Mouse (Mus musculus): Measurements from ENCODE around the gene Usp13. TPM values are rescaled to one million over a fixed set of nuclear protein-coding genes. Genes with fewer than 3 reads are reported as not detected.

Gene Usp13
- polyA plus RNA-seq, 1 experiment: 0.11 TPM

GRCm38 (mm10) chr3:32979238-32979637 lies 161.9 kb downstream of the Usp13 start:
- Histone ChIP-seq H3K4me3 (ENCODE audit: control insufficient read depth, low read depth, low read length) (no peak overlapping the region), H3K27me3 (ENCODE audit: control insufficient read depth, insufficient read depth, low read length) (no peaks in the 10 kb centered on the region), H3K4me1 (ENCODE audit: control insufficient read depth, insufficient read depth, low read length) (no peaks in the 10 kb centered on the region), H3K36me3 (ENCODE audit: control insufficient read depth, insufficient read depth, low read length) (no peaks in the 10 kb centered on the region), H3K27ac (ENCODE audit: control insufficient read depth, insufficient read depth, low read depth, low read length) (no peak overlapping the region)
- TF ChIP-seq CTCF (IDR thresholded peaks at IDR 0.05; ENCODE audit: control insufficient read depth, insufficient read depth, insufficient replicate concordance, low read depth, low read length) (no peak), POLR2A (IDR thresholded peaks at IDR 0.05; ENCODE audit: control insufficient read depth, low read depth, low read length) (no peak)

DNA sequence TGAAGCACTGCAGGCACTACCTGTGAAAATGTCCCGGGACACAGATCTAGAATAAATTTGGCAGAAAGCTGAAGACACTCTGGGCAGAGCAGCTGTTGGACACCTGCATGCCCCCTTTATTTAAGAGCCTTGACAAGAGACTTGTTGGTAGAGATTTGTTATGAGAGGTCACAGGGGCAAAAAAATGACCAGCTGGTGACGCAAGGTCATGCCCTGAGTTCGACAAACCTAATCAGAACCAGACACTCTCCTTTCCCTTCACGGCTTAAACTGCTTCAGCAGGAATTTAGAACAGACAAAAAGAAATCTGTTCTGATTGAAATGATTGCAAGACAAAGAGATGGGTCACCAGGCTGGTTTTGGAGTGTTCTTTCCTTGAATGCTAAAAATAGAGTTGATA lies 162.6 kb downstream of the Usp13 start:
- no peak overlapping the region for H3K27ac ChIP-seq (ENCODE audit: control insufficient read depth, insufficient read depth, low read depth, low read length)
- TF ChIP-seq POLR2A (IDR thresholded peaks at IDR 0.05; ENCODE audit: control insufficient read depth, low read depth, low read length) (no peak), CTCF (IDR thresholded peaks at IDR 0.05; ENCODE audit: control insufficient read depth, insufficient read depth, insufficient replicate concordance, low read depth, low read length) (no peak)
- H3K27me3 ChIP-seq (ENCODE audit: control insufficient read depth, insufficient read depth, low read length): no peaks in the 10 kb centered on the region

GRCm38 (mm10) chr3:32985141-32985540 lies 167.8 kb downstream of the Usp13 start:
- H3K27me3 ChIP-seq (ENCODE audit: control insufficient read depth, insufficient read depth, low read length): no peaks in the 10 kb centered on the region
- peak overlapping the region; percentile 49 for H3K4me3 ChIP-seq (ENCODE audit: control insufficient read depth, low read depth, low read length)
- TF ChIP-seq POLR2A (IDR thresholded peaks at IDR 0.05; ENCODE audit: control insufficient read depth, low read depth, low read length) (no peak), CTCF (IDR thresholded peaks at IDR 0.05; ENCODE audit: control insufficient read depth, insufficient read depth, insufficient replicate concordance, low read depth, low read length) (no peak)

More for the DNA sequence above, 162.6 kb downstream of the Usp13 start:
- H3K4me1 ChIP-seq (ENCODE audit: control insufficient read depth, insufficient read depth, low read length): no peaks in the 10 kb centered on the region
- no peak overlapping the region for H3K4me3 ChIP-seq (ENCODE audit: control insufficient read depth, low read depth, low read length)
- no peaks in the 10 kb centered on the region for H3K36me3 ChIP-seq (ENCODE audit: control insufficient read depth, insufficient read depth, low read length)

More at GRCm38 (mm10) chr3:32985141-32985540, 167.8 kb downstream of the Usp13 start:
- Histone ChIP-seq H3K4me1 (ENCODE audit: control insufficient read depth, insufficient read depth, low read length) (no peaks in the 10 kb centered on the region), H3K36me3 (ENCODE audit: control insufficient read depth, insufficient read depth, low read length) (no peaks in the 10 kb centered on the region), H3K27ac (ENCODE audit: control insufficient read depth, insufficient read depth, low read depth, low read length) (no peak overlapping the region)

Other genes with a start within 250 kb of the Usp13 start
- gene Gnb4, start 201.0 kb upstream of the Usp13 start, polyA plus RNA-seq (2012; rRNA removed): 1.9 and 2.8 TPM in 2 replicates
- gene Actl6a, start 111.2 kb upstream of the Usp13 start, polyA plus RNA-seq (2012; rRNA removed): 55.2 and 55.4 TPM in 2 replicates
- gene Ndufb5, start 80.6 kb upstream of the Usp13 start, polyA plus RNA-seq (2012; rRNA removed): 260 and 272 TPM in 2 replicates
- 15.0 and 18.8 TPM in 2 replicates for gene Mrpl47, start 79.9 kb upstream of the Usp13 start, polyA plus RNA-seq (2012; rRNA removed)

Measured in testis, adult 2 months (tissue).